Mouse (Mus musculus): ENCODE measurements around the gene Trak2. TPM values are rescaled to one million over a fixed set of nuclear protein-coding genes. Genes with fewer than 3 reads are reported as not detected.
A peak's percentile ranks its signal among the peaks of the same experiment; 100 is the strongest.

Trak2 gene
- polyA plus RNA-seq, 1 experiment: 101 TPM

DNA sequence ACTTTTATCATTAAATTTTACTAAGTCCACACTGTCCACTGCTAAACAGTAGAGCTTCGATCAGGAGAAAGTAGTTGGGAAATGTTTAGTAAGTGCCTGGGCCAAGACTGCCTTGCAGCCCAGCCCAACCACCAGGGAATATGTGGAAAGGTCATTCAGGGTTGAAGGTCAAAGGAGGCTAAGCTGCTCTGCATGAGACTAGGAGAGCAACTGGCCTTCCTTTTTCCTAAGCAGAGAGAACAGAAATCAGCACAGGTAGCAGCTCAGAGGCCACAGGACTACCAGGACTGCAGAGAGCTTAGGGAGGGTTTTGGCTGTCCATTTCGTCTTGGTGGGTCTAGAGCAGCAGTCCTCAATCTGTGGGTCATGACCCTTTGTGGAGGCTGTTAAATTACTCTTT is 15.3 kb downstream of the Trak2 start:
- TF ChIP-seq GATA1 (IDR thresholded peaks at IDR 0.05; ENCODE audit: low read length): no peak

DNA sequence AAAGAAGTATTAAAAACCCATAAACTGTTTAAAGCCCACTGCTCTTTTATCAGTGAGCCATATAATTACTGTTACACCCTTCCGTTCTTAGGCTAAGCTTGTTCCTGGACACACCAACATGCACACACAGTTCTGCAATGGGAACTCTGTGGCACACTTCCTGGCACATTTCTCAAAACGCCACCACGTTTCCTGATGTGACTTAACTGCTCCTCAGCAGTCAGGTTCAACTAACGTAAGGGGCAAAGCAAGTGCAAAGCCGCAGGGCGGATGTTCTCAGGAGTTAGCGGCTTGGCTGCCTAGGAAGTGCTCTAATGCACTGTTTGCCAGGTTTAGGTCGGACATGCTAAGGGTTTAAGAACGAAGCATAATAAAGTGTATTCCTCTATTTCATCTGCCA is 17.0 kb downstream of the Trak2 start:
- no peak for TF ChIP-seq GATA1 (IDR thresholded peaks at IDR 0.05; ENCODE audit: low read length)

DNA sequence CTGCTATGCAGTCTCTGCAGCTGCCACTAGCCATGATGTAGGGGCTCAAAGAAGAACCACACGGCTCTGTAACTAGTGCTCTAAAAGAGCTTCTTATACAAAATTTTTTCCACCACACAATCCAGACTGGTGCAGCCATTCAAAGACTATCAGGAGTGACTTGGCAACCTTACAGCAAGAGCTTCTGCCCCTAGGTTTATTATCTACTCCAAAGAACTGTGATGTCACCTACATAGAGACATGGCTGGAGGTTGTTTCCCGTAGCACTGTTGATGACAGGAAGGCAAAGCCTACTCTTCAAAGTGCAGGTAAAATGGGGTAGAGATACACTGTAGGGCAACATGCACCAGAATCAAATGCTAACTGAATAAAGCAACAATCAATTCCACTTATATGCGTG is 17.5 kb downstream of the Trak2 start:
- TF ChIP-seq GATA1 (IDR thresholded peaks at IDR 0.05; ENCODE audit: low read length): no peak

- no peak for TF ChIP-seq GATA1 (IDR thresholded peaks at IDR 0.05; ENCODE audit: low read length)
These were observed 18.4 kb downstream of the Trak2 start for GRCm38 (mm10) chr1:58954578-58955410.

GRCm38 (mm10) chr1:58953686-58954434 is 19.4 kb downstream of the Trak2 start:
- peak; percentile 92 for TF ChIP-seq GATA1 (IDR thresholded peaks at IDR 0.05; ENCODE audit: low read length)

DNA sequence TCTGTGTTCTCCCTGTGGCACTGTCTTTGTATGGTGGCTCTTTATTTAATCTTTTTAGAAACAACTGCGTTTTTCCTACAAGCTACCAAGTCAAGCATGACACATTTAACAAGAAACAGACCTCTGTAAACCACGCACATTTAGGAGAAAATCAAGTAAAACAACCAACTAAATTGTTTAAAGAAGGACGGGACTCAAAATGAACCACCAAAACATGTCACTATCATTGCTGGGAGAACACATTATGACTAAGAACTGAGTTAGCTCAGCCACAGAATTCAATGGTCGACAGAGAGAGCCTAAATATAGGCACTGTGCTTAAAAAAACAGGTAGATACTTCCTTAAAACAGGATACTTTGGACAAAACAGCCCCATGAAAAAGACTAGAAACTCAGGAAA is 20.2 kb downstream of the Trak2 start:
- no peak for TF ChIP-seq GATA1 (IDR thresholded peaks at IDR 0.05; ENCODE audit: low read length)

GRCm38 (mm10) chr1:58952526-58952925 is 20.7 kb downstream of the Trak2 start:
- no peak for TF ChIP-seq GATA1 (IDR thresholded peaks at IDR 0.05; ENCODE audit: low read length)

DNA sequence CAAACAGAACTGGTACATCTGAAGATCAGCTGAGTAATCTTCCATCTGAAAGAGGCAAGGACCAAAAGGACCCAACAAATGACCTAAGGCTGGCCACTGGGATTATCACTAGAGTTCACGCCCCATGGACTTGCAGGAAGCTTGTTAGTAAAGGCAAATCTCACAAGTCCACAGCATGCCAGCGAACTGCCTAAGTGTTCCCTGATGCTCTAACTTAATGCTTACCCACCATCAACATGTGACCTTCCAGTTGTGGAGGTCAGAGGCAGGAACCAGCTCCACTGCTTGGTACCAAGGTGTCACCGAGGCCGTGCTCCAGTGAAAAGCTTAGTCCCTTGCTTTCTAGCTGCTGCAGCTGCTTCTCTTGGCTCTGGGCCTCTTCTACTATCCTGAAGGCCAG is 21.4 kb downstream of the Trak2 start:
- no peak for TF ChIP-seq GATA1 (IDR thresholded peaks at IDR 0.05; ENCODE audit: low read length)

DNA sequence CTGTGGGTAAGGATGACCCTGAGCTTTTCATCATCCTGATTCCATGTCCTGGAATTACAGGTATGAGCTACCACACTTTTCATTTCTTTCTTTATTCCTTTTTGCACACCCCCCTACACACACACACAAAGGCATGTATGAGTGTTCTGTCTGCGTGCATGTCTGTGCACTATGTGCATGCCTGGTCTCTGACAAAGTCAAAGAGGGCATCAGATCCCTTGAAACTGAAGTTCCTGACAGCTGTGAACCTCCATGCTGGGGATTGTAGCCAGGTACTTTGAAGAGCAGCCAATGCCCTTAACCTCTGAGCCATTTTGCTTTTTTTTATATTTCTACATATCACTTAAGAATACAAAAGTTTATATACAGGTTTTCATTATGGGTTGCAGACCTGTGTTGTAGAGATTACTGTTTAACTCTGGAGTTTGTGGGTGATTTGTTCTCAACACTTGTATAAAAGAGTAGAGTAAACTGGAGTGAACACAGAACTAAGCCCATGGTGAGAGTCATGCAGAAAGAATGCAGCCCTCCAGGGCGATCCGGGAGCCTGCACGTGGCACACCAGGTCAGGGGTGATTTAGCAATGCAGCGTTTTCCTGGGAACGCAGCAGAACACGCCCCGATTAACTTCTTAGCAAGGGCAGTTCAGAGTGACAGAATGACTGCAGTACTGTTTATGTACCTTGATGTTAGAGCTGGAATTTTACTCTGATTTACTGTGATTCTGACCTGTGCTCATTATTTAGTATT is 22.2 kb downstream of the Trak2 start:
- no peak for TF ChIP-seq GATA1 (IDR thresholded peaks at IDR 0.05; ENCODE audit: low read length)

DNA sequence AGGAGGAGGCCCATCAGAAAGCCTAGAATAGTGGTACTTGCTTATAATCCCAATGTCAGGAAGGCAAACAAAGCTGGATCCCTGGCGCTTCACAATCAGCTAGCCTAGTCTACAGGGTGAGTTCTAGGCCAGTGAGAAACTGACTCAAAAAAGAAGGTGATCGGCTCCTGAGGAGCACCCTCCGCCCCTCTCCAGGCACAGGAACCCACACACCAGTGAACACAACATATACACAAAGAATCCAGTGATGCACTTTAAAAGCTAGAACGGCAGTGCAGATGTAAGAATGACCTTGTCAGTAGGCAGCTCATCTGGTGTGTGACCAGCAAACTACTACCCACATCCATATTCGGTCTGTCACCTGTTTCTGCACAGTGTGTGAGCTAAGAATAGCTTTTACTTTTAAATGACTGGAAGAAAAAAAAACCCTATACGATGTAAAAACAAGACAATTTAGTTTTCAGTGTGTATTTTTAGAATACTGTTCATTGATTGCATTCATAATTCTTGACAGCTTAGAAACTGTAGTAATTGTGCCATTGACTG is 23.6 kb downstream of the Trak2 start:
- TF ChIP-seq GATA1 (IDR thresholded peaks at IDR 0.05; ENCODE audit: low read length): no peak

GRCm38 (mm10) chr1:58946718-58947117 is 26.5 kb downstream of the Trak2 start:
- no peak for TF ChIP-seq GATA1 (IDR thresholded peaks at IDR 0.05; ENCODE audit: low read length)

DNA sequence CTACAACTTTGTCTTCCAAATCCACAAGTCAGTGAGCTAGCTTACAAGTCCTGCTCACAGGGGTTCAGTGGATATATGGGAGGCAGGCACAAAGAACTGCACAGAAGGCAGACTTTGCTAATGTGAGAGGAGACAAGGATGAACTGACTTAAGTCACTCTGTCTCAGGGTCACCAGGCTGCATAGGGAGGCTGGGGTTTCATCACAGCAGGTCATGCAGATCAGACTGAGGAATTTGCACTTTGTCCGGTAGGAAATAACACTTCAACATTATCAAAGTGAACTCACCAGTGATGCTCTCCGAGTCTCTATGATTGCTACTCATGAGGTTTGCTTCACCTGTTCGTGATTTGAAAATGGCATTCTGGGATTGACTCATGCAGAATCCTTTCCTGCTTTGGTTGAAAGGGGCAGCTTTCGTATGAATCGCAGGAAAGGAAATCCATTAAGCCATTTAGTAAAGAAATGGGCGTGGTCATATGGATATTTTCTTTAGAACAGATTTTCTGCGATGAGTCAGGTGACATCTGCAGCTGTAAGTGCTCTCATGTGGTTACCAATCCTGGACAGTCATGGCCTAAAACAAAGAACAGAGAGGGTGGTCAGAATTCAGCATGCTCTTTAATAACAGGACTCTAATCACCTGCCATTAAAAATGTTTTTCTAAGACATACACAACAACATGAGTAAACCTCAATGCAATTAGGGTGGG is 27.1 kb downstream of the Trak2 start:
- no peak for TF ChIP-seq GATA1 (IDR thresholded peaks at IDR 0.05; ENCODE audit: low read length)

GRCm38 (mm10) chr1:58945523-58945922 is 27.7 kb downstream of the Trak2 start:
- TF ChIP-seq GATA1 (IDR thresholded peaks at IDR 0.05; ENCODE audit: low read length): no peak

DNA sequence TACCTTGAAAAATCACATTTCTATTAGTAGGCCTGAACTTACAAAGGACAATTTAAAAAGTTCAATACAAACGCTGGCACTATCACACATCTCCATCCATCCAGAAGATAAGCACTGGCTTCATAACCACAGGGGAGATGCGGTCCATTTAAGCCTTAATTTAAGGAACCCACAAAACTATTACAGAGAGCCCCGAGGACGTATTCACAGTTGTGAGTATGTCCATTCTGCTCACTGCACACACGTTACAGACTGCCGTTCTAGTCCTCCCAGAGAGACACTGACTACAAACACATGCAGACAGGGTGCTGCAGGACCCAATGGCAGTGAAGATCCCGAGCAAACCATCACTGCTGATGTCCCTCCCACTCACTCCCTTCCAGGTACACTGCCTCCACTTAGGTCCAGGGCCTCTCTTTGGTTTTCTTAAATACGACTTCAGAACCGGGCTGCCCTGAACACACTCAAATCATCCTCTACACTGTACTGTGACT is 35.6 kb downstream of the Trak2 start:
- no peak for TF ChIP-seq GATA1 (IDR thresholded peaks at IDR 0.05; ENCODE audit: low read length)
